Mouse (Mus musculus) mesoderm, embryonic 11.5 days (tissue): ENCODE results near the gene Parp3.

Experiments used
- DNase-seq: peaks from one replicate; pipeline ENCODE4 v3.0.0-alpha.2; 2012; ENCODE audit warnings: low read depth, low spot score

The Parp3 gene

GRCm38 (mm10) chr9:106475046-106475445 is 1.7 kb downstream of the Parp3 start:
- no peak for DNase-seq

- peak; percentile 86 for DNase-seq
These were observed 2.3 kb downstream of the Parp3 start for GRCm38 (mm10) chr9:106474456-106474855.

DNA sequence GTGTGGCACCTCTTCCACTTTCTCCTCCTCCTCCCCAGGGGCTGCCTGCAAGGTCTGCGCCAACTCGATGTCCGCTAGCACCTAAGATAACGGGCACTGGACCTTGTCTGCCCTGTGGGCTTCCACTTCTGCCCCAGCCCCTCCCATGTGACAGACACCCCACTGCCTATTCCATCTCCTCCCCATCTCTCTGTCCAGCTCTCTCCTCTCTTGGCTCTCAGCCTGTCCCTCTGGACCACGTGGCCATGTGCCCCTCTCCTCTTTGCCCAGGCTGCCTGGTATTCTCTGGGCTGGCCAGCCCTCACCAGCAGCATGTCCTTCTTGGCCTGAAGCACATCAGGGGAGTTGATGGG is 3.0 kb downstream of the Parp3 start:
- DNase-seq = no peak

- DNase-seq = no peak
These were observed 3.5 kb downstream of the Parp3 start for GRCm38 (mm10) chr9:106473081-106473752.

- DNase-seq = no peak
These were observed 4.4 kb downstream of the Parp3 start for GRCm38 (mm10) chr9:106472321-106472720.

GRCm38 (mm10) chr9:106471892-106472291 is 4.9 kb downstream of the Parp3 start:
- peak; percentile 64 for DNase-seq

DNA sequence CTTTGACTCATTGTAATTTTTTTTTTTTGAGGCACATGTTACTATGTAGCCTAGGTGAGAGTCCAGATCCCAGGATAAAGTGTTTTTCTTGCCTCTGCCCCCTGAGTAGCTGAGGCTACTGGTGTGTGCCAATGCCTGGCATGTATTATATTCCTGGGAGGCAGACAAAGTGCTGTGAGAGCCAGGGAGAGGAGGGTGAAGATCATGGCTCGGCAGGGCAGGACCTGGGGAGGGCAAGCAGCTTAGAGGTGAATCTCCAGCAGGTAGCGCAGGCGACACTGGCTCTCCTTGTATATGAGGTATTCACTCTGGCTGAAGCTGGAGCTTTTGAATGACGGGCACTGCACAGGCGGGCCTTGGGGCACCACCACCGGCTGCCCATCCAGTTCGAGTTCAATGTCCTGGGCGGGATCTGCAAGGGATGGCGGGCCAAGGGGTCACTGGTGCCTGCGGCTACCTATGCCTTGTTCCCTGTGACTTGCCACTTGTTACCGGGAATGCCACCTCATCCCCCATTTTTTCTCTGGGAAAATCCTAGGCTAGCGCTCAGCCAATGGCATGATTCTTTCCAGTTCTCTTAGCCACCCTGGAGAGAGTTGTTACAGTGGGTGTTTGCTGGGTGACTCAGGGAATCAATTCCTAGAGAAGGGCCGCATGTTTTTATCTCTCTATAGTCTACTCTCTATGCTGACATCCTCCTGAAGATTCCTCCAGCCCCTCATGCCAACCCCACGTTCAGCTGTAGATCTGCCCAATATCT is 5.6 kb downstream of the Parp3 start:
- DNase-seq = no peak

- no peak for DNase-seq
These were observed 7.0 kb downstream of the Parp3 start for GRCm38 (mm10) chr9:106469776-106470175.

GRCm38 (mm10) chr9:106469317-106469716 is 7.4 kb downstream of the Parp3 start:
- no peak for DNase-seq

DNA sequence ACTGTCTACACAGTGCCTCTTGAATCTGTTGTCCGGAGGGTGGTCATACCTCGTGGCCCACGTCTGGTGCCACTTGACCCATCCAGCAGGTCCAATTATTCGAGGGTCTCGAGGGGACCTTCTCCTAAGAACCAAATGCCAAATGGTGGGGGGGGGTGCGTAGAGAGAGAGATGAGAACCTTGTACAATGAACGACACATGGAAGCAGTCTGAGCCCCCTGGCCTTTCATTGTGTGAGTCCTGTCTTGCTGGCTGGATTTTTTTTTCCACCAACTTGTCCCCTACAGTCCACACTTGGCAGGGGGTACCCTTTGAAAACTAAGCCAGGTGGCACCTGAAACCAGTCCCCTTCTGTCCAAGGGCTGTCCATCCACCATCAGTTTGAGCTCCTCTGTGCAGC is 9.0 kb downstream of the Parp3 start:
- no peak for DNase-seq

GRCm38 (mm10) chr9:106466721-106467120 is 10.0 kb downstream of the Parp3 start:
- no peak for DNase-seq

- DNase-seq = no peak
These were observed 11.1 kb downstream of the Parp3 start, which contains the start of gene Gpr62 for GRCm38 (mm10) chr9:106465571-106466200. TSS of gene Gpr62 (minus strand) at chr9:106465938.

DNA sequence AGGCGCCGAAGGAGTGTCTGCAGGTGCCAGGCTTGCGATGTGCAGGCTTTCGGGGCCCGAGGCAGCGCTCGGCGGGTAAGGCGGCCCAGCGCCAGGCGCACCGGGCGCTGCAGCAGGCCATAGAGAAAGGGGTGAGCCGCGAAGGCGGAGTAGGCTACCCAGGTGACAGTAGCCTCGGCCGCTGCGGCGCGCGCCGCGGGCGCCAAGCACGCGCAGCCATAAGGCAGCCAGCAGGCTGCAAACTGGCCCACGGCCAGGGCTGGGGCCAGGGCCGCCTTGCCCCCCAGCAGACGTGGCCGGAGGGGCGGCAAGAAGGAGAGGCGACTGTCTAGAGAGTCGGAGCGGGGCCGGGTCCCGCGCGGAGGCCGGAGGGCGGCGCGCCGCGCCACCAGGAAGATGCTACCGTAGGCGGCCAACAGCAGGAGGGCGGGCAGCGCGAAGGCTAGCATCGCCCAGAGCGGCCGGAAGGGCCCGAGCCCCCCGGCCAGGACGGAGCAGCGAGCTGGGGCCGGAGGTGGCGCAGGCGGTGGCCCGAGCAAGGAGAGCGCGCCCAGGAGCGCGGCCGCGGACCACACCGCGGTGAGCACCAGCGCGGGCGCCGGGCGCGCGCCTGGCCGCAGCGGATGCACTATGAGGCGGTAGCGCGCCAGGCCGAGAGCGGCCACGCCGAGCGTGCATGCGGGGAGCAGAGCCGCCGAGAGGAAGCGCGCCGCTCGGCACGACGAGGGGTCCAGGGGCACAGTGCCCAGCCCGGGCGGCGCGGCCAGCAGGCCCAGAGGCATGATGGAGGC is 11.8 kb downstream of the Parp3 start:
- DNase-seq = peak; percentile 75

DNA sequence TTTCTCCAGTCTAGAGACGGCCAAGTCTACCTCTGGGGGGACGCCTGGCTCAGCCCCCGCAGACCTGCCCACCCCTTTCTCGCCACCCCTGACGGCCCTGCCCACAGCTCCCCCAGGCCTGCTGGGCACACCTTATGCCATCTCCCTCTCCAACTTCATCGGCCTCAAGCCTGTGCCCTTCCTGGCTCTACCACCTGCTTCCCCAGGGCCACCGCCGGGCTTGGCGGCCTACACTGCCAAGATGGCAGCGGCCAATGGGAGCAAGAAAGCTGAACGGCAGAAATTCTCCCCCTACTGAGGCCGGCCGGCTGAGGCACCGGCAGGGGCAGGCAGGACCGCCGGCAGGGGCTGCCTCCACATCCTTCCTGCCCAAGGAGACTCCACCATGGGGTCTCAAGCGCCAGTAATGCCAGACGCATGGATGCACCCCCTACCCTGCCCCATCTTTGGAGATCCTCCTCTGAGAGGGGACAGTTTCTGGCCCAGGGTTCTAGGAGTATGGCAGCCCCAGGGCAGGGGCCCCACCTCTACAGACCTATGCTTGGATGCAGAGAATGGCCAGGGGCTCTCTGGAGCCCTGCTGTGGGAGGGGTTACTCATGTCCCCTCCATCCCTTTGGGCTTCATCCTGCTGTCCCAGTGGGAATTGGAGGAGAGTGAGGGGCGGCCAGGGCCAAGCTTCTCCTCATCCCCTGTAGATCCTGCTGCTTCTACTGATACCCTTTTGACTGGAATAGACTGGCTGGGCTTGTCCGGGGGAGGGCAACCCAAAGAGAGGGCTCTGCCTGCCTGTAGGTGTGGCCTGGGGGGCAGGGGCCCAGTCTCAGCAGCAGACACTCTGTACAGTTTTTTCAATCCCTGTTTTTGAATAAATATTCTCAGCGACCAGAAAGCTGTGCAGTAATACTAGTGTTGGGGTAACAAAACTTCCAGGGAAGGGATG is 13.4 kb downstream of the Parp3 start:
- no peak for DNase-seq

DNA sequence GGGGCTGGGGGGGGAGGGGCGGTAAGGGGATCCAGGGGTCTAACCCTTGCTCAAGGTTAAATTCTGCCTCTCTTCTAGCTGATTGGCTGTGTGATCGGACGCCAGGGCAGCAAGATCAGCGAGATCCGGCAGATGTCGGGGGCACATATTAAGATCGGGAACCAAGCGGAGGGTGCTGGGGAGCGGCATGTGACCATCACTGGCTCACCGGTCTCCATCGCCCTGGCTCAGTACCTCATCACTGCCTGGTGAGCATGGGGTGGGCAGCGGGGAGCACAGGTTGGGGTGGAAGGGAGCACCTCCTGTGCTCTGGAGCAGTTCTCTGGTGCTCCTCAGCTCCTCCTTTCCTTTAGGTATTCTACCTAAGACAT is 14.3 kb downstream of the Parp3 start:
- DNase-seq = no peak

GRCm38 (mm10) chr9:106461641-106462429 is 14.9 kb downstream of the Parp3 start:
- no peak for DNase-seq

DNA sequence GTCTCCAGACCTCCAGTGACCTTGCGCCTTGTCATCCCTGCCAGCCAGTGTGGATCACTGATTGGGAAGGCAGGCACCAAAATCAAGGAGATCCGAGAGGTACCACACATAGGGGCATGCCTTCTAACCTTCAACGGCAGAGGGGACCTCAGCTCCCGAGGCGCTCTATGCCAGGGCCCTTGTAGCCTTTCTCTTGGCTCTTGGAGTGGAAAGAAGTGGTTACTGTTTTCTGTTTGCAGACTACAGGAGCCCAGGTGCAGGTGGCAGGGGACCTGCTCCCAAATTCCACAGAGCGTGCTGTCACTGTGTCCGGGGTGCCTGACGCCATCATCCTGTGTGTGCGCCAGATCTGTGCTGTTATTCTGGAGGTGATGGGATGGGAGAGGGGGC is 15.7 kb downstream of the Parp3 start:
- DNase-seq = no peak

DNA sequence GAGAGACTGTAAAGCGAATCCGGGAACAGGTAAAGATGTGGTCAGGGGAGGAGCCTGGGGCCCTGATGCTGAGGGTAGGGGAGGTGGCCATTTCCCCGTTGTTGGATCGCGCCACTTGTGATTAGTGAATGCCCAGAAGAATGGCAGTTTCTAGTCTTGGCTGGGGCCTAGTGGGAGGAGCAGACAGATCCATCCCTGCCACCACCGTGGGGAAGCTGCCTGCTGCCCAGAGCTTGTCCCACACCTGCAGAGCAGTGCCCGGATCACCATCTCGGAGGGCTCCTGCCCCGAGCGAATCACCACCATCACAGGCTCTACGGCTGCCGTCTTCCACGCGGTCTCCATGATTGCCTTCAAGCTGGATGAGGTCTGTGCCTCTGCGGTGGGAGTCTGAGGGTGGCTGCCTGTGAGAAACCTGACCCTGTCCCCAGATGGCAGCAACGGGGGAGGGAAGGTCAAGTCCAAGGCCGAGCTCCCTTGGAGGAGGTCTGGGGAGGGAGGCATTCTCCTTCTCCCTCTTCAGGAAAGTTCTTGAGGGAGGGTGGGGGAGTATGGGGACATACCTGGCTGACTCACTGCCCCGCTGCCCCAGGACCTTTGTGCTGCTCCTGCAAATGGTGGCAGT is 16.2 kb downstream of the Parp3 start:
- no peak for DNase-seq

DNA sequence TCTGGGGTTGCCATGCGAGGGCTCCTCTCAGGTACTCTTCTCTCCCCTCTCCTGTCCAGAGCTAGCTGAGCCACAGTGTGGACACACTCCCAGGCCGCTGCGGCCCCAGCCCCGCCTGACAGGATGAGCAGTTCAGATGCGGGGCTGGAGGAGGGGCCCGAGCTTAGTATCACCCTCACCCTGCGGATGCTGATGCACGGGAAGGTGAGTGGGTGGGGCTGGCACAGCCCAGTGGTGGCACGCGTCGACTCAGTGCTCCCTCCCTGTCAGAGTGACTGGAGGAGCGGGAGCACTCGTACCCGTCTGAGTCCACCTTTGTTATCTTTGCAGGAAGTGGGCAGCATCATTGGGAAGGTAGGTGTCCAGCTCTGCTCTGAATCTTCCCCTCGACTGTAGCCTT is 16.8 kb downstream of the Parp3 start:
- DNase-seq = no peak

- no peak for DNase-seq
These were observed 18.8 kb downstream of the Parp3 start for GRCm38 (mm10) chr9:106457920-106458319.
